In the genomic region with DNA sequence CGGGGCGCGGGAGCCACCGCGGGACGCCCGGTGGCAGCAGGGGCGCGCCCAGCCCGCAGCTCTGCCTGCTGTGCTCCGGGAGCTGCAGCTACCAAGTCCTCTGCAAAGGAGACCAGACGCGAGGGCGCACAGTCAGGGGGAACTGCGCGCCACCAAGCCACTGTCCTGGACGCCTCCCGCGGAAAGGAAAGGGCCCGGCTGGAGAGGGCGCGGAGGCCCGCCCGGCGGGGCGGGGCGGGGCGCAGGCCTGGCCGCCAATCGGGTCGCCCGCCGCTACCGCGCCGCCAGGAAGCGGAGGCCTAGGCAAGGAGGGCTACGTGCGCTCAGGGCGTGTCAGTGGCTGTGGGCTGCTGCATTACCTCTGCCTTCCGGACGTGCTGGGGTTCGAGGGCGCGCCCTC, we compare ENCODE assay signal across 8 mouse cellular contexts.
DNase-seq lines count a peak whose midpoint lies in the region; ATAC-seq and TF ChIP-seq lines count a peak whose summit lies in the region.
"Not testable (repeated sequence)": the region's sequence is repeated elsewhere in the genome, so short reads cannot be mapped to it uniquely, and the experiment has no call there.

No protein-coding gene starts in this region.

- H3K4me2 ChIP-seq in embryonic facial prominence, embryonic 12.5 days (replicated peaks), result peak overlapping the region; percentile 19; the same call in 1 of the 2 replicates
- peak overlapping the region; percentile 61 for H3K4me2 ChIP-seq in intestine, postnatal 0 days (replicated peaks; ENCODE audit: low read depth)
- peak overlapping the region; percentile 31; the same call in 1 of the 2 replicates for H3K4me2 ChIP-seq in limb, embryonic 15.5 days
- peak overlapping the region; percentile 47 for H3K4me2 ChIP-seq in lung, embryonic 15.5 days
- H3K4me2 ChIP-seq in stomach, embryonic 14.5 days (replicated peaks; ENCODE audit: low read depth, low read length), result 0 out of 2 replicates have a peak overlapping the region, but pooled peaks have one; percentile 5

- H3K27me3 ChIP-seq in ES-Bruce4 (ENCODE audit: control insufficient read depth, insufficient read depth, low read length, poor library complexity, severe bottlenecking); embryonic facial prominence, embryonic 12.5 days; heart, adult 2 months (ENCODE audit: control insufficient read depth, insufficient read depth, low read length); intestine, postnatal 0 days (replicated peaks; ENCODE audit: control insufficient read depth, insufficient read depth, low read length); limb, embryonic 15.5 days; lung, embryonic 15.5 days; stomach, embryonic 14.5 days (ENCODE audit: control insufficient read depth, insufficient read depth, low read length): not testable (repeated sequence)

- peak overlapping the region; percentile 59 for H3K4me3 ChIP-seq in ES-Bruce4 (ENCODE audit: low read depth, low read length)
- peak overlapping the region; percentile 24; the same call in 1 of the 2 replicates for H3K4me3 ChIP-seq in embryonic facial prominence, embryonic 12.5 days
- H3K4me3 ChIP-seq in heart, adult 2 months, result not testable (repeated sequence)
- peak overlapping the region; percentile 22 for H3K4me3 ChIP-seq in intestine, postnatal 0 days (ENCODE audit: low read depth, low read length)
- peak overlapping the region; percentile 27 for H3K4me3 ChIP-seq in limb, embryonic 15.5 days
- peak overlapping the region; percentile 33 for H3K4me3 ChIP-seq in lung, embryonic 15.5 days
- peak overlapping the region; percentile 11; the same call in 1 of the 2 replicates for H3K4me3 ChIP-seq in stomach, embryonic 14.5 days (ENCODE audit: low read depth, low read length)

- not testable (repeated sequence) for TF ChIP-seq CTCF in ES-Bruce4 (IDR thresholded peaks at IDR 0.05; ENCODE audit: low read depth, low read length); heart, adult 2 months (IDR thresholded peaks at IDR 0.05); intestine, postnatal 0 days (IDR thresholded peaks at IDR 0.05; ENCODE audit: low read depth)

- H3K9me3 ChIP-seq in ES-Bruce4 (replicated peaks; ENCODE audit: control insufficient read depth, insufficient read depth, low read length, poor library complexity, severe bottlenecking); embryonic facial prominence, embryonic 12.5 days; intestine, postnatal 0 days (ENCODE audit: control insufficient read depth); limb, embryonic 15.5 days; lung, embryonic 15.5 days; stomach, embryonic 14.5 days (ENCODE audit: control insufficient read depth, low read depth, low read length): not testable (repeated sequence)

- WGBS in embryonic facial prominence, embryonic 12.5 days, result 7% methylated on average over 20 of the region's 45 CpGs
- WGBS in heart, adult 2 months, result under 1% methylated on average over 42 of the region's 45 CpGs
- 5% methylated on average over 27 of the region's 45 CpGs for WGBS in intestine, postnatal 0 days
- 7% methylated on average over 27 of the region's 45 CpGs for WGBS in limb, embryonic 15.5 days
- 3% methylated on average over 33 of the region's 45 CpGs for WGBS in lung, embryonic 15.5 days
- under 1% methylated on average over 12 of the region's 45 CpGs for WGBS in stomach, embryonic 14.5 days

- not testable (repeated sequence) for H3K36me3 ChIP-seq in ES-Bruce4 (ENCODE audit: control insufficient read depth, insufficient read depth, low read length, poor library complexity, severe bottlenecking); embryonic facial prominence, embryonic 12.5 days; heart, adult 2 months (ENCODE audit: control insufficient read depth, insufficient read depth, low read length); intestine, postnatal 0 days (ENCODE audit: control insufficient read depth, insufficient read depth); limb, embryonic 15.5 days; lung, embryonic 15.5 days; stomach, embryonic 14.5 days (ENCODE audit: control insufficient read depth, insufficient read depth, low read length)

- not testable (repeated sequence) for H3K4me1 ChIP-seq in ES-Bruce4 (ENCODE audit: control insufficient read depth, insufficient read depth, low read length); embryonic facial prominence, embryonic 12.5 days; heart, adult 2 months (ENCODE audit: control insufficient read depth, insufficient read depth, low read length); intestine, postnatal 0 days (replicated peaks; ENCODE audit: control insufficient read depth, insufficient read depth, low read length); limb, embryonic 15.5 days; lung, embryonic 15.5 days; stomach, embryonic 14.5 days (ENCODE audit: control insufficient read depth, insufficient read depth, low read length)

- H3K79me2 ChIP-seq in heart, adult 2 months (replicated peaks; ENCODE audit: control insufficient read depth, insufficient read depth, low read length), result not testable (repeated sequence)

- ATAC-seq in embryonic facial prominence, embryonic 12.5 days (ENCODE audit: insufficient number of reproducible peaks, insufficient read depth, low FRiP score, low TSS enrichment); intestine, postnatal 0 days; limb, embryonic 15.5 days (ENCODE audit: insufficient number of reproducible peaks, low FRiP score, low TSS enrichment, low read depth); lung, embryonic 15.5 days (ENCODE audit: borderline replicate concordance, extremely low read depth, low FRiP score, low TSS enrichment); stomach, embryonic 14.5 days (ENCODE audit: insufficient number of reproducible peaks, insufficient read depth, low FRiP score, low read depth): not testable (repeated sequence)

- TF ChIP-seq EP300 in ES-Bruce4 (IDR thresholded peaks at IDR 0.05; ENCODE audit: insufficient read depth, low read depth, low read length); heart, adult 2 months (IDR thresholded peaks at IDR 0.05; ENCODE audit: insufficient read depth, low read depth, low read length): not testable (repeated sequence)

- H3K9ac ChIP-seq in ES-Bruce4 (ENCODE audit: low read depth, poor library complexity, severe bottlenecking), result peak overlapping the region; percentile 91
- not testable (repeated sequence) for H3K9ac ChIP-seq in embryonic facial prominence, embryonic 12.5 days; heart, adult 2 months (ENCODE audit: low read depth, low read length); intestine, postnatal 0 days (ENCODE audit: low read depth, low read length); limb, embryonic 15.5 days; lung, embryonic 15.5 days; stomach, embryonic 14.5 days (replicated peaks; ENCODE audit: low read depth, low read length)

- intact Hi-C loops in heart, adult 2 months (cut with DNase I); heart, postnatal 14 days (cut with DNase I): not testable (repeated sequence)

- not testable (repeated sequence) for H3K27ac ChIP-seq in ES-Bruce4 (ENCODE audit: insufficient read depth, low read length); embryonic facial prominence, embryonic 12.5 days; heart, adult 2 months; intestine, postnatal 0 days (ENCODE audit: low read depth, low read length); limb, embryonic 15.5 days; lung, embryonic 15.5 days; stomach, embryonic 14.5 days (ENCODE audit: low read length)

- not testable (repeated sequence) for TF ChIP-seq POLR2A in ES-Bruce4 (IDR thresholded peaks at IDR 0.05; ENCODE audit: insufficient read depth, low read length); heart, adult 2 months (IDR thresholded peaks at IDR 0.05; ENCODE audit: insufficient read depth, low read depth, low read length)

- DNase-seq in heart, adult 2 months, result peak; percentile 10 to 24
- peak; percentile 1 to 5 for DNase-seq in heart, postnatal 14 days

Comparison
In these comparisons a context has a peak if more than half of its experiments do, and no peak if none do; other contexts are left out.
1. H3K4me2 ChIP-seq: peak in every context shown above with its lines; median percentile 61 in intestine, postnatal 0 days; 47 in lung, embryonic 15.5 days; 31 in limb, embryonic 15.5 days; 19 in embryonic facial prominence, embryonic 12.5 days; 5 in stomach, embryonic 14.5 days.